In genomic region chr17:24220435-24221411, GRCm38 (mm10) we compare ENCODE assay signal across 8 mouse cellular contexts. TPM values are rescaled to one million over a fixed set of nuclear protein-coding genes. Genes with fewer than 3 reads are reported as not detected.
DNase-seq lines count a peak whose midpoint lies in the region; ATAC-seq and TF ChIP-seq lines count a peak whose summit lies in the region.

TSS of gene Tedc2 (minus strand) at chr17:24220851.

- peak; percentile 92 for ATAC-seq in heart, embryonic 12.5 days (ENCODE audit: insufficient number of reproducible peaks, low FRiP score)
- peak; percentile 88 for ATAC-seq in kidney, postnatal 0 days (replicated peaks; ENCODE audit: low FRiP score, low read depth)
- peak; percentile 97 for ATAC-seq in monocyte, adult 5-6 weeks (replicated peaks; ENCODE audit: insufficient number of reproducible peaks, low FRiP score, low TSS enrichment, poor library complexity, severe bottlenecking)

- peaks cover 6% of the 10 kb centered on the region; the same call in 1 of the 2 replicates for H3K9me3 ChIP-seq in erythroblast, embryonic 14.5 days (ENCODE audit: control insufficient read depth, low read length)
- no peaks in the 10 kb centered on the region for H3K9me3 ChIP-seq in heart, embryonic 12.5 days (replicated peaks)
- no peaks in the 10 kb centered on the region for H3K9me3 ChIP-seq in kidney, postnatal 0 days (replicated peaks; ENCODE audit: low read length)

- peaks cover 92% of the 10 kb centered on the region for H3K4me1 ChIP-seq in erythroblast, embryonic 14.5 days (ENCODE audit: control insufficient read depth)
- peaks cover 14% of the 10 kb centered on the region for H3K4me1 ChIP-seq in heart, embryonic 12.5 days (replicated peaks)
- H3K4me1 ChIP-seq in kidney, postnatal 0 days (replicated peaks; ENCODE audit: insufficient read depth, low read length) = 0 out of 2 replicates have a peak, but pooled peaks cover 4% of the 10 kb centered on the region
- H3K4me1 ChIP-seq in liver, adult 2 months (ENCODE audit: control insufficient read depth, insufficient read depth, low read length) = peaks cover 46% of the 10 kb centered on the region

- TF ChIP-seq CTCF in kidney, postnatal 0 days (IDR thresholded peaks at IDR 0.05; ENCODE audit: low read depth) = no peak
- TF ChIP-seq CTCF in liver, adult 2 months (IDR thresholded peaks at IDR 0.05; ENCODE audit: low read depth, low read length) = 0 out of 2 replicates have a peak, but pooled peaks have one; percentile 7

- peaks cover 91% of the 10 kb centered on the region for H3K36me3 ChIP-seq in erythroblast, embryonic 14.5 days (ENCODE audit: control insufficient read depth)
- H3K36me3 ChIP-seq in heart, embryonic 12.5 days = peaks cover 61% of the 10 kb centered on the region
- peaks cover 20% of the 10 kb centered on the region for H3K36me3 ChIP-seq in kidney, postnatal 0 days (ENCODE audit: insufficient read depth, low read length)
- H3K36me3 ChIP-seq in liver, adult 2 months (ENCODE audit: control insufficient read depth, insufficient read depth, low read length) = peaks cover 14% of the 10 kb centered on the region

- peak within 1 kb of the TSS; percentile 74 for H3K4me3 ChIP-seq in erythroblast, embryonic 14.5 days (replicated peaks)
- peak within 1 kb of the TSS; percentile 74 for H3K4me3 ChIP-seq in heart, embryonic 12.5 days
- peak within 1 kb of the TSS; percentile 61 for H3K4me3 ChIP-seq in kidney, postnatal 0 days (replicated peaks; ENCODE audit: low read depth, low read length)
- H3K4me3 ChIP-seq in liver, adult 2 months (ENCODE audit: insufficient read depth, low read depth, low read length) = peak within 1 kb of the TSS; percentile 90

- no peaks in the 10 kb centered on the region; the same call in 1 of the 2 replicates for H3K27me3 ChIP-seq in erythroblast, embryonic 14.5 days (ENCODE audit: control insufficient read depth)
- H3K27me3 ChIP-seq in heart, embryonic 12.5 days (replicated peaks) = no peaks in the 10 kb centered on the region
- H3K27me3 ChIP-seq in kidney, postnatal 0 days (ENCODE audit: insufficient read depth, low read length) = no peaks in the 10 kb centered on the region
- no peaks in the 10 kb centered on the region for H3K27me3 ChIP-seq in liver, adult 2 months (ENCODE audit: control insufficient read depth, insufficient read depth, low read length)

- peak within 1 kb of the TSS; percentile 33 for H3K27ac ChIP-seq in heart, embryonic 12.5 days (ENCODE audit: poor library complexity, severe bottlenecking)
- H3K27ac ChIP-seq in kidney, postnatal 0 days = no peak within 1 kb of the TSS
- H3K27ac ChIP-seq in liver, adult 2 months (replicated peaks; ENCODE audit: insufficient read depth, low read depth, low read length) = peak within 1 kb of the TSS; percentile 96

- peak within 1 kb of the TSS; percentile 81 for H3K4me2 ChIP-seq in heart, embryonic 12.5 days
- peak within 1 kb of the TSS; percentile 57 for H3K4me2 ChIP-seq in kidney, postnatal 0 days (ENCODE audit: low read length)

- peaks cover 19% of the 10 kb centered on the region; the same call in 1 of the 2 replicates for H3K79me2 ChIP-seq in liver, adult 2 months (ENCODE audit: control insufficient read depth, insufficient read depth, low read length)

- DNase-seq in CD4-positive, CD25-positive, alpha-beta regulatory T cell, adult 2 months (ENCODE audit: low read depth, low spot score) = peak; percentile 93
- peak; percentile 84 for DNase-seq in brain, embryonic 18.5 days (ENCODE audit: low read depth, low spot score)
- peak; percentile 97 for DNase-seq in kidney, postnatal 0 days (ENCODE audit: low spot score)
- peak; percentile 100 for DNase-seq in liver, adult 2 months (ENCODE audit: extremely low read depth, low read depth, low spot score)
- DNase-seq in spleen, postnatal 36 days (ENCODE audit: low spot score in 2 of 2) = peak; percentile 92 to 95

- peak; percentile 91 for TF ChIP-seq POLR2A in liver, adult 2 months (IDR thresholded peaks at IDR 0.05; ENCODE audit: extremely low read depth, insufficient read depth, low read length)

- 2% methylated on average over 41 of the region's 41 CpGs for WGBS in heart, embryonic 12.5 days
- 5% methylated on average over 41 of the region's 41 CpGs for WGBS in kidney, postnatal 0 days
- under 1% methylated on average over 41 of the region's 41 CpGs for WGBS in liver, adult 2 months

- H3K9ac ChIP-seq in heart, embryonic 12.5 days = peak within 1 kb of the TSS; percentile 77
- peak within 1 kb of the TSS; percentile 66 for H3K9ac ChIP-seq in kidney, postnatal 0 days (ENCODE audit: low read depth, low read length)
- peak within 1 kb of the TSS; percentile 91 for H3K9ac ChIP-seq in liver, adult 2 months (ENCODE audit: low read depth, low read length)

RNA-seq across cellular contexts. Expression of gene Tedc2, which starts in this region (rescaled TPM):
- 5.8 and 7.7 TPM in 2 replicates for polyA plus RNA-seq in erythroblast, embryonic 14.5 days (2012)
- 6.0 and 7.5 TPM in 2 replicates for polyA plus RNA-seq in heart, embryonic 12.5 days (2016; fragmentation: Nextera tagmentation; extraction: Ambion mirVana)
- polyA plus RNA-seq in kidney, postnatal 0 days (2015; fragmentation: Nextera tagmentation; extraction: Ambion mirVana) = 6.1 and 6.7 TPM in 2 replicates
- total RNA-seq in liver, adult 2 months (2014; rRNA removed) = 44.1 and 53.2 TPM in 2 replicates
- polyA plus RNA-seq in liver, adult 2 months (2012; rRNA removed) = 61.4 and 78.0 TPM in 2 replicates
- 2.9 to 6.6 TPM (median 3.1 TPM) in 3 replicates for total RNA-seq in monocyte, adult 5-6 weeks (2017)
